Mouse (Mus musculus): ENCODE results near the gene Zfp536. TPM values are rescaled to one million over a fixed set of nuclear protein-coding genes. Genes with fewer than 3 reads are reported as not detected.
"Not testable (repeated sequence)": the region's sequence is repeated elsewhere in the genome, so short reads cannot be mapped to it uniquely, and the experiment has no call there.

The Zfp536 gene
- polyA plus RNA-seq, 3 experiments from 2014 or later, result 0.23 to 0.59 TPM; not detected in 1

DNA sequence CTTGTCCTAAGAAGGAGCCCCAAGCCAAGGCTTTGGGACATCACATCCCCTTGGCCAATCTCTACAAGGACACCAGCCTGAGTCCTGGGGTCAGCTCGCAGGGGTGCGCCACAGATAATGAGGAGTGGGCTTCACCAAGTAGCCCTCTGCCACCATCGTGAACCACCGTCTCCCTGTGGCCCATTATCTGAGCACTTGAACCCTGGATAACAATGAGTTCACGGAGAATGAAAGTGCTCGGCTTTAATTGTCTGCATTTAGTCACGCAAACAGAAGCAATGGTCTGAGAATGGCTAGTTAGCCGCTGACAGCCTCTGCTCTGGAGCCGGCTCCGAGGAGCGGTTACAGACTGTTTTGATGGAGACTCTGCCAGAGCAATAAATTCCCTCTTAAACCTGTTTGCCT, 84.3 kb downstream of the Zfp536 start:
- ATAC-seq, result no peak

DNA sequence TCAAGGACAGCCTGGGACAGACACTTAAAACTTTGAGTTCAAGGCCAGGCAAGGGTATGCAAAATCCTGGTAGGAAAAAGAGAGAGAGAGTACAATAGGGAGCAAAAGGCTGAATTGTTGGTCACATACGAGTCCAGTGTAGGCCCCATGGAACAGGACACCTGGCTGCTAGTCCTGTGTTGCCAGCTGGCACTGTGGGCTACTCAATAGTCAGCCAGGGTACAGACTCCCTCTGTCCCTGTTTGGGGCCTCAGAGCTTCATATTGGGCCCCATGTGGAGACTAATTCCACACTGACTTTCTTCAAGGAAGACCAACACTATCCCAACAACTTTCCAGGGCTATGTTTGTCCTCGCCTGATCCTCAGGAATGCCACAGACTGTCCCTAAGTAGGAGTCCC, 87.1 kb downstream of the Zfp536 start:
- ATAC-seq, result no peak

DNA sequence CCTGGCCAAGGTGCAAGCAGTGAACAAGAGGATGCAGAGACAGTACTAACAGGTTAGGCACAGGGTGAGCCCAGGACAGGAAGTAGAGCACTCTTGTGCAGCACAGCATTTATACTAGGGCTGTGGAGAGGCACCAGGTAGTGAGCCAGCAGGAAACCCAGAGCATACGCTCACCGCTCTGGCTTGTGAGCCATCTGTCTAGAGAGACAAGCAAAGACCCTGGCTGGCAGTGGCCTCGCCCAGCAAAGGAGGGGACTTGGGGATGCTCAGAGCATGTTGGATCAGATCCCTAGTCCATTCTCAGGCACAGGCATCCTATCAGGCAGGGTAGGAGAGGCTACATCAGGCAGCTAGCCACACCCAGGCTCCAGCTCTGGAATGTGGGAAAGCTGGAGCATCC, 88.2 kb downstream of the Zfp536 start:
- ATAC-seq, result no peak

DNA sequence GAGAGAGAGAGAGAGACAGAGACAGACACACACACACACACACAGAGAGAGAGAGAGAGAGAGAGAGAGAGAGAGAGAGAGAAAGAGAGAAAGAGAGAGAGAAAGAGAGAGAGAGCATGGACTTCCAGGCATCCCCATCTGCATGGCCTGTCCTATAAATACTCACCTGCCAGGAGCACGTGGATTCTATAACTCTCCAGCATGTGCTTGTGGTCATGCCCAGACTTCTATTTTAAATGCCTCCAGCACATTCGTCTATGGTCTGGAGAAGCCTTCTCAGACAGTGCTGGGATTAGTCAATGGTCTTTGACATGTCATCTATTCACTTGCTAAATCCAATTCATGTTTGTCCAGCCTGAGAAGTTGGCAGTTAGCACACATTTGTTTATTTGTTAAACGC, 92.1 kb downstream of the Zfp536 start:
- no peak for ATAC-seq

DNA sequence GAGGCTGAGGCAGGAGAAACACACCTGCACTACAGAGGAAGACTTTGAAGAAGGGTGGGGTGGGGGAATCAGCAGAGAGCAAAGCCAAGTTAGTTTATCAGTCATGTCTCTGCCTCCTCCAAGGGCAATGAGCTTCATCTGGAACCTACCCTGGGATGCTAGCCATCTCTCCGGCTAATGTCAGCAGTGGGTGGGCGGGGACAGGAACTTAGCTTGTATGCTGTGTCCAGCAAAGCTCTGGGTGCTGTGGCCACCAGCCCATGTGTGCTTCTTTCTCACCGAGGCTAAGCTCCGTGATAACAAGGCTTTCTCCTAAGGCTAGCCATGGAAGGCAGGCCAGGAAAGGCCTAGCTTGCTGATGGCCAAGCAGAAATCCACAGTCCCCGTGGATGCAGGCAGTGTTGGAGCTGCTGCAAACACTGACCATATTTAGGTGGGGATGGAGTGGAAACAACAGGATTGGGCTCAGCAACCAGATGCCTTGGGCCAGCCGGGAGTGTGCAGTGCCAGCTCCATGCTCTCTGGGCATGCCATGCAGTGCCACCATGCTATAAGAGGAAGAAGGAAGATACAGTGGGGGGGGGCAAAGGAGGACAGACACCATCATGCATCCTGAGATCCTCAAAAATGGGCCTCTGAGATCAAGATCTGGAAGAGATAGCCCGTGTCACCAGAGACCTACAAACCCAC, 109.6 kb downstream of the Zfp536 start:
- no peak for ATAC-seq

DNA sequence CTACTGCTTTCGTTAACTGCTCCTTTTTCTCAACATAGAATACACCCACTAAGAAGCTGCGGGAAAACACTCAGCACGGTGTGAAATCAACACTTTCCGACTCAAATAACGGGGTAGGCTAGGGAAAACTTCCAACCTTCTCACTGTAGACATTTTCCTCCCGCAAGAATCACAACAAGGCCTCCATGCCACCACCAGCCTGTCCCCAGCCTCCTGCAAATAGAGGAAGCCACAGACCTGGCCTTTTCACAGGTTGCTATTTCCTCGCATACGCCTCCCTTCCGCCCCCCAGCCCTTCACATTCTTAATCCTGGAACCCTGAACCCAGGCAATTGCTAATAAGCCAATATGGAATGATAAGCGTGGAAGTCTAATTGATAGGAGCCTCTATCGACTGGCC, 124.8 kb downstream of the Zfp536 start:
- ATAC-seq, result no peak

DNA sequence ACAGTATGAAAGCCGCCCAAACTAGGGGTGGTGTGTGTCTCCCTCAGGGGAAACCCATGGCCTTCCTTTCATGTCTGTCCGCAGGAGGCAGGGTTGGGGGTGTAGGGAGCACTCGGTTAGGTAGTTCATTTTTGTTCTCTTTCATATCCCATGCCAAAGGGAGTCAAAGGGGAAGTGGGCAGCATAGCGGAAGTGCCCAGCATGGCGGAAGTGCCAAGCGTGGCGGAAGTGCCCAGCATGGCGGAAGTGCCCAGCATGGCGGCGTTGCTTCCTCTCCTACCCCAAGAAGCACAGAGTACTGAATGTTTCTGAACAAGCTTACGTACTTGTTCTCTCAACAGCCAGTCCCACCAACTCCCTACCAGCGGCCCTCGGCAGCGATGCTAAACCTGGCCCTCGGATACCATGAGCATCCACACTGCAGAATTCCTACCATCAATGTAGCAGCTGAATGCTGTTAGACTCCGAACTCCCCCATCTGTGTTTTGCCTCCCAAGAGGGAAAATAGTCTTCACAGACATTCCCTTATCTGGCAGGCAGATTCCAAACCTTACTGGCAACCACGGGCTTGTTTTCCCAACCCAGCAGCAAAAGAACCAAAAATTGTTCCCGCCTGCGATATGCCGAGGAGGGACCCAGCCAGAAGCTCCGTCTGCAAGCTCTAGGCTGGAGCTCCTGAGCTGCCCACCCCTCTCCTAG, 125.4 kb downstream of the Zfp536 start:
- no peak for ATAC-seq

DNA sequence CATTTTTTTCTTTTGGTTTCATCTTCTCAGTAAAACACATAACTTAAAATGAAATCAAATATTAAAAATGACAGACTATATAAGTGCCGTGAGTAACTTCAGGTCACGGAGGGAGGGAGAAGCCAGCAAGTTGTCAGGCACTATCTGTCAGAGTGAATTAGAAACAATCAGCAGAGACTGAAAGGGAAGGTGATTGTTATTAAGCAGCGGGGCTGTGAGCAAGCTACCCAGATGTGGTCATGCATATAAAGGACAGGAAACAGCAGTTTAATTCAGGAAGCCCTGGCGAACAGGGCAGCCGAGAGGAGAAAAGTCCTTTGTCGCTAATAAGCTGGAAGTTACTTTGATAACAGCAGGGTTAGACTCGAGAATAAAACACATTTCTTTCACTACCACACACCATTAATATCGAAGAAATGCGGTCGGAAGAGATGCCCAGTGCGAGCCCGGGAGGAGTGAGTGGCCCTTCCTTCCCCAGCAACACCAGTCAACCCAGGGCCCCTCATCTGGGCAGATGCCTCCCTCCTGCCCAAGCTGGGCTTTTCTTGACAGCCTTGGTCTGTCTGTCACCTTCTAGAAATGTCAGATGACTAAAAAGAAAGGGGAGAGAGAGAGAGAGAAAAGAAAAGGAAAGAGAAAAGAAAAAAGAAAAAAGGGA, 133.6 kb downstream of the Zfp536 start:
- no peak for ATAC-seq

DNA sequence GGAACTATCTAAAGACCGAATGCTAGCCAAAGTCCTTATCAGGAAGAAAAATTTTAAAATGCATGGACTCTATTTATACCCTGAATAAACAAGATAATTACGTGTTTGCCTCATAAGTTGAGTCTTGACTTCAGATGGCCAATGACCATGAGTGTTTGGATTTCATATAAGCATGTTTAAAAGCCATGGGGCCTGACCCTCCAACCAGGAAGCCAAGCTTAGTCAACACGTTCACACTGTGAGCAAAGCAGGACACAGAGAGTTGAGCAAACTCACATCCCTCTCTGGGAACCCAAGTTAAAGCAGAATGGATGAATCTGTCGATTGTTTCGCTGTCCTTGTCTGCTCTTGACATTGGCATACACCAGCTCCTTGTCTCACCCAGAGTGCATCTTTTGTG, 138.6 kb downstream of the Zfp536 start:
- no peak for ATAC-seq

DNA sequence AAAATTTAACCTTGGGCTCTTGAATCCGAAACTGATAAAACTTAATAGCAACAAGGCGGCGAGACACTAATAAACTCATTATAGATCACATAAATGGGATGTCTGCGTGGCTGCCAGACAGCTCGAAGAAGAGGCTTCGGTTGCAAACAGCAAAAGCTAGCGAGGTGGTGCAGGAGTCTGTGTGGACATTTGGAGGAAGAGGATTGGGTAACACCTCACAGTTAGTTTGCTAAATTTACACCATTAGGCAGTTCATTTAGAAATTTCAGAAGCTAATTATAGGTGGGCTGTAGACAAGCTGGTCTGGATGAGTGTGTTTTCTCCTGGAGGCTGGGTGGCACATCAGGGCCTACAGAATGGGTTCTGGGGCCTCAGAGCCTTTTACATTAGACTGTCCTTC, 143.0 kb downstream of the Zfp536 start:
- no peak for ATAC-seq

DNA sequence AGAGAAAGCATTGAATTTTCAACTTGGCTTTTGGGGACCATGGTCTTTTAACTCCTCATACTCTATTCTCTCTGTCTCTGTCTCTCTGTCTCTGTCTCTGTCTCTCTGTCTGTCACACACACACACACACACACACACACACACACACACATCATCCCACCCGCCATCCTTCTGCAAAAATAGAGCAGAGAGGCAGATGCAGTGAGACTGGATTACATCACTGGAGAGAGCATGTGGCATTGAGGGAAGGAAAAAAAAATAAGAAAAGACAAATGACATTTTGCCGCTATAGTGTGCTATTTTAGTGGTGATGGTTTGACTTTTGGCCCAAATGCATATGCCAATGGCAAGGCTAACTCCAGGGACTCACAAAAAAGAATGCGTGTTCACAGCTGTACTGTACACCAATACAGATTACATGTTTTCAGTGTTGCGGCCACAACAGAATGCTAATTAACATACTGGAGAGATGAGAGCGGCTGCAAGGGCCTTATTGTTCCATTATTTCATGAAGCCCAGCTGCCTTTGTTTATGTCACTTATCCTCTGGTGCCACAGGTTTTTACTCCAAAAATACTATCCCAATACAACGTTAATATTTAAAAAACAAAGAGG, 145.4 kb downstream of the Zfp536 start:
- ATAC-seq, result no peak

DNA sequence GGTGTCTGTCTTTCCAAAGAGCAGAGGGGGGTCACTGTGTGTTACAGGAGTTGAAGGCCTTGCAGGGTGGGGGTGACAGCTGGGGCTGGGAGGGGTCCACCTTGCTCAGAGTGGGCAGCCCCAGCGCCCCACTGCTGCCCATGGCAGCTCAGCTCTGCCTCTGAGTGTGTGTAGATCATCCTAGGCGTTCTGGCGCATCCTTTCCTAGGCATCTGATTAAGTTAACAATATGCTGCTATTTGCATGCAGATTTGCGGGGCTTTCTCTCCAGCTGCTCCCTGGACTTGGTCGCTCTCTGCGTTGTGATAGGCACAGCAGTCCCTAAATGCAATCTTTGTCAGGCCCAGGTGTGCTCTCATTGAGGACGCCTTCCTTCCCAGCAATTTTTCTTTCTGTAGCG, 147.7 kb downstream of the Zfp536 start:
- no peak for ATAC-seq

DNA sequence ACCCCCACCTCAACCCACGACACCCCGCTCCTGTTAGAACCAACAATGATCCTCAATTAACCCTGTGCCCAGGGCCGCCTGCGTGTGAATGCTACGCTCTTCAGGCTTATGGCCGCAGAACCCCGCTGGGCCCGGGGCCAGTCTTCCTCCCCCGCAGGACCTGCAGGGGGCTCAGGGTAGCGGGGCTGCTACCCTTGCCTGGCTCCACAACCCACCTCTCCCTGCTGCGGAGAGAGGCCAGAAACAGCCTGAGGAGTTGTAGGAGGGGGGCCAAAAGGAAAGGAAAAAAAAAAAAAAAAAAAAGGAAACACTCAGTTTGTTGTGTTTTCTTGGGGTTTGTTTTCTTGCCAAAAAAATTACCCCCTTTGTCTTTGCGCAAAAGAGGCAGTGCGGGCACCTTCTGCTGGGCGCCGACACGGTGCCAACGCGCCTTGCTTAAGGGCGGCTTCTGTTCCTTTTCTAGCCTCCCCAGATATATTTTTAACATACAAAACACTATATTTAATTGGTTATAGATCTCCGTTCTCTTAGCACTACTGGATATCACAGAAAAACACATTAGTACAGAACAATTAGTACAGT, 148.6 kb downstream of the Zfp536 start:
- no peak for ATAC-seq

DNA sequence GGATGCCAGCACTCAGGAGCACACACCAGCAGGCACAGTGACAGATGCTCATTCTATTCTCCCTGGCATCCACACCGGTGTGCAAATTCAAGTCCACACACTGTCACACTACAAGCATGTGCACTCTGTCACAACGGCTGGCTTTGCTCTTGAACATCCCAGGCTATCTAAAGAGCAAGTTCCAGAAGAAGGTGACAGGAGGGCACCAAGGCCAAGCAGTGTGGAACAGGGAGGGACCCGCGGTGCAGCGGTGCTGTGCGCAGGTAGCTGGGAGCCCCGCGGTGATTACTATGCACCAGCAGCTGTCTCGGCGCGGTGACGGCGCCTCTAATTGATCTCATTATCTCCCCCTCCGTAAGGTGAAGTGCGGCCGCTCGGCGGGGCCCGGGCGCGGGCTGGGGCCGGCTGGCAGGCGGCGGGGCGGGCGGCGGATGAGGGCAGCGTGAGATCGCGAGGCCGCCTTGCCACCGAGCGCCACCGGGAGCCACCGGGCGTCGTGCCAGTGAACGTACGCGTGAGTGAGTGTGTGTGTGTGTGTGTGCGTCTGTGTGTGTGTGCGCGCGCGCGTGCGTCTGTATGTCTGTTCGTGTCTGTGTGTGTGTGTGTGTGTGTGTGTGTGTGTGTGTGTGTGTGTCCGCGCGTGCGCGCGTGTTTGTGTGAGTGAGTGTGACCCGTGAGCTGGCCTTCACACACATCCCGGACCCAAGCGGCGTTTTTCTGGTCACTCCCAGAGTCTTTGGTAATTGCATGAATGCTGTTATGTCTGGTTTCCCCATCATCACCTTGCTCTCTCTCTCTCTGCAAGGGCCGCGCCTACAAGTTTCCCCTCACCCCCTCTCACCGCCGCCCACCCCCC, 149.3 kb downstream of the Zfp536 start:
- no peak for ATAC-seq

DNA sequence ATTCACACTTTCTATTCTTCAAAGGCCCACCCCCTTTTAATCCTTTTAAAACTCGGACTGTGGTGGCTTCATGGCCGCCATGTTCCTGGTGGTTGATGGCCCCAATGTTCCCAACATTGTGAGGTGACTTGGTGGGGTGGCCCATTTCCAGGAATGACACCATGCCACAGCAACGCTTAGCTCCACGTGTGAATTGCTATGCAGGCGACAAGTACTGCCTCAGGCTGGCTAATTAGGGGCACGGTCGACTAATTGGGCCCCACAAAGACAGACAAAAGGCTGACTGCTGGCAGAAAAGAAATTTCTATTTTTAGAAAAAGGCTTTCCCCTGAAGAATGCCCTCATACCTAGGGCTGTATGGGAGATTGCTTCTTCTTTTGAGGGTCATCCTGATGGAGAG, 154.2 kb downstream of the Zfp536 start:
- ATAC-seq, result no peak

DNA sequence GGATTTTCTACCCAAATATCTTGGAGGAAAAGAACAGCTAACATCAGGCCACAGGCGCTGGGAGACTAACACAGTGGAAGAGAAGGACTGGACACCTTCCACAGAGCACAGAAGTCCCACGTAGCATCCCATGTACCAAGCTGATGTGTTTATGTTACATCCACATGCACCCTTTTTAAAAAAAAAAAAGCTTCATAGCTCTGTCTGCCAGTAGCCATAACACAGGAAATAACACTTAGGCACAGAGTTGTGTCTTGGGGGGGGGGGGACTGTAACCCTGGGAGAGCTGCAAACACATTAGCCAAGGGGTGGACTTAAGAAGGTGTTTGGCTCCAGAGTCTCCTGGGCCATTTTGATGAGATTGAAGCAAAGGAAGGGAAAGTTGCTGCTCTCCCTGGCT, 155.6 kb downstream of the Zfp536 start:
- ATAC-seq, result no peak

DNA sequence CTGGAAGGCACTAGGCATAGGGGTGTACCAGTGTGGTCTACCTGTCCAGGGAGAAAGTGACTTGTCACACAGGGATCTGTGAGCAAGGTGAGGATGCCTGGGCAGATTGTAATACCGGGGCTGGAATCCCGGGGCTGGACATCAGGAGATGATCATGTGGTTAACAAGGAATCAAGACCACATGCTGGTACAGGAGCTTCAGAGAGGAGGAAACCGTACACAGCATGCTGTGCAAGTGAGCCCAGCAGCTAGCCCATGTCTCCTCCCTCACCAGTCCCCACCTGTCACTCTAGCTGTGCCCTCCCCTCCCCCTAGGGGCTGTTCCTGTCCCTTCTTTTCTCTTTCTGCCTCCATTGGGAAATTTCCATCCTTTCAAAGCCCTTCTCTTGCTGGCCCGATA, 157.5 kb downstream of the Zfp536 start:
- ATAC-seq, result no peak

DNA sequence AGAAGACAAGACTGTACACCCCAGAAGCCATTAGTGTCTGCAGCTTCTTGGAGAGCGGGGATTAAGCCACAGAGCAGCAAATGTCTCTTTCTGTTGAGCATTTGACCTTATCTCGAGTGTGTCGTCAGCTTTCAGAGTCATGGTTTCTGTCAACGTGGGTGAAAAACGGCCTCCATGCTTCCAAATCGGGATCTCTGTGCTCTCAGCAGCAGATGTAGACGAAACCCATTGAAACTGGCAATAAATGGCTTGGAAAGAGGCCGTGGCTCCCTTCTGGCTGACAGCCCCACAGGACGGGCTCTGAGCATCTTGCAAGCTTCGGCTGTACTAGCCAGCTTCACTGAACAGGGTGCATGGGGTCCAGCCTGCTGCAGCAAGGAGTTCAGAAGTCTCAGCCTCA, 159.1 kb downstream of the Zfp536 start:
- ATAC-seq, result no peak

DNA sequence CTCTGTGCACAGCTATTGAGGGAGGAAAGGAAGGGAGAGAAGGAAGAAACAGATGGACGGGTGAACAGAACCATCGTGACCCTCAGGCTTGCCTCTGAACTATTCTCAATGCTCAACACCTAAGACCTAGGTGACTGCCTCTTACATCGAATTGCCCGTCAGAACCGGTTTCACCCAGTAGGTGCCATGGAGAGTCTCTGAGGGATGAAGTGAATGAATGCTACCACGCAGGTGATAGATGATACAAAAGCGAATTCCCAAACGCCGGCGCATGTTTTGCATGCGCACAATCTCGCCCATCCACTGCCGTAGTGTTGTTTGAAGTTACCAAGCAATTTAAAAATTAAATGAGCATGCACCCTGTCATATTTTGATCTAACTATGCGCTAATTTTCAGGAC, 164.9 kb downstream of the Zfp536 start:
- ATAC-seq, result no peak

DNA sequence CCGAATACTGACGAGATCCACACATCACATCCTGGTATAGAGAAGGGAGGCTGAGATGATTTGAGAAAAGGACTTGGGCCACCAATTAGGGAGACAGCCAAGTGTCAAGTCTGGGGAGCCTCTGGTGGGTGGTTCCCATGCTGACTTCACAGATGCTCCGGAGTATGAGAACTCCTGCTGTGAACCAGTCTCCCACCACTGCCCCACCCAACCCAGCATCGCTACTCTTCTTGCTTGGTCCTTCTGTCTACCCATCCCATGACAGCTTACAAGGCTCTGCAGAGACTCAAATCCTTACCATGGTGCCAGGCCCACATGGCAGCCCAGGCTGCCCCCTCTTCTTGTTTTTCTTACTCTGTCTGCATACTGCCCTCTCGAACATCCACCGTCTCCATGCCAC, 165.5 kb downstream of the Zfp536 start:
- no peak for ATAC-seq

DNA sequence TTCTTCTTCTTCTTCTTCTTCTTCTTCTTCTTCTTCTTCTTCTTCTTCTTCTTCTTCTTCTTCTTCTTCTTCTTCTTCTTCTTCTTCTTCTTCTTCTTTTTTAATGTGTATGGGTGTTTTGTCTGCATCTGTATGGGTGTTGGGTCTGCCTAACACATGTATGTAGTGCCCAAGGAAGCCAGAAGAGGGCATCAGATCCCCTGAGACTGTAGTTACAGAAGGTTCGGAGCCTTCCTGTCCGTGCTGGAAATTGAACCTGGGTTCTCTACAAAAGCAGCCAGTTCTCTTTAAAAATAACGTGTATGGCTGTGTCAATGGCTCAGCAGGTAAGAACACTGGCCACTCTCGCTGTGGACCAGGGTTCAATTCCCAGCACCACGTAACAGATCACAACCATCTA, 167.0 kb downstream of the Zfp536 start:
- no peak for ATAC-seq

DNA sequence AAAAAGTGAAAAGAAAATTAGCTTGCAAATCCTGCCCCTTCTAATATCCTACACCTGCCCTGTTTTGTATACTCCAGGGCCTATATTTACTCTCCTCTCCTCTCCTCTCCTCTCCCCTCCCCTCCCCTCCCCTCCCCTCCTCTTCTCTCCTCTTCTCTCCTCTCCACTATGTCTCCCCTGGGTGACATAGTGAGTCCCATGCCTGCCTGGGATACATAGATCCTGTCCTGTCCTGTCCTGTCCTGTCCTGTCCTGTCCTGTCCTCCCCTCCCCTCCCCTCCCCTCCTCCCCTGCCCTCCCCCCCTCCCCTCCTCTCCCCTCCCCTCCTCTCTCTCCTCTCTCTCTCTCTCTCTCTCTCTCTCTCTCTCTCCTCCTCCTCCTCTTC, 169.9 kb downstream of the Zfp536 start:
- not testable (repeated sequence) for ATAC-seq
